ENCODE assay signal across 8 mouse cellular contexts in the genomic region with DNA sequence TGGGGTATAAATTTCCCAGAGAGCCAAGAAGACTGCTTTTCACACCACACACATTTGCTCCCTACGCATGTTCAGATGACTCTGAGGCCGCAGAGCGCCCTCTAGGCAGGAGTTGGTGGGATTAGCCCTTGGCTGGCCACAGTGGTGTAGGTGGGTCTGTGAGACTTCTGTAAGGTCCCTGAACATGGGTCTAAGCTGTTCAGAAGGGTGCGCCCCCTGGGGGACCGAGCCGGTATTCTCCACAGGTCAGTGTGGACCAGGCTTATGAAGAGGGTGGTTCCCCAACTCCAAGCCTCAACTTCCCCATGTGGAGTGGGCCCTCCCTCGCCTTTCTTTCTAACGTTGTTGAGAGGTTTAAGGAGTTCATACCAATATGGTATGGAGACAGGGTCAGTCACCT. TPM values are rescaled to one million over a fixed set of nuclear protein-coding genes. Genes with fewer than 3 reads are reported as not detected.
DNase-seq lines count a peak whose midpoint lies in the region; ATAC-seq and TF ChIP-seq lines count a peak whose summit lies in the region.

No protein-coding gene starts in this region.

- no peak overlapping the region for H3K4me2 ChIP-seq in midbrain, embryonic 14.5 days (ENCODE audit: low read length)
- H3K4me2 ChIP-seq in midbrain, embryonic 16.5 days (ENCODE audit: low read length): no peak overlapping the region

- H3K9me3 ChIP-seq in midbrain, embryonic 14.5 days (ENCODE audit: control insufficient read depth, low read length): no peaks in the 10 kb centered on the region
- H3K9me3 ChIP-seq in midbrain, embryonic 16.5 days (replicated peaks; ENCODE audit: control insufficient read depth, low read length, poor library complexity, severe bottlenecking): no peaks in the 10 kb centered on the region
- H3K9me3 ChIP-seq in embryonic facial prominence, embryonic 10.5 days: no peaks in the 10 kb centered on the region

- no peak for ATAC-seq in midbrain, embryonic 14.5 days (ENCODE audit: low FRiP score, low TSS enrichment)
- ATAC-seq in midbrain, embryonic 16.5 days: no peak

- H3K36me3 ChIP-seq in midbrain, embryonic 14.5 days (ENCODE audit: control insufficient read depth, insufficient read depth, low read length): no peaks in the 10 kb centered on the region
- H3K36me3 ChIP-seq in midbrain, embryonic 16.5 days (ENCODE audit: control insufficient read depth, insufficient read depth, low read length): no peaks in the 10 kb centered on the region
- H3K36me3 ChIP-seq in embryonic facial prominence, embryonic 10.5 days (replicated peaks): no peaks in the 10 kb centered on the region
- no peaks in the 10 kb centered on the region for H3K36me3 ChIP-seq in testis, adult 2 months (ENCODE audit: control insufficient read depth, insufficient read depth, low read length)

- 39% methylated on average over 8 of the region's 8 CpGs for WGBS in midbrain, embryonic 14.5 days
- 52% methylated on average over 8 of the region's 8 CpGs for WGBS in midbrain, embryonic 16.5 days
- 38% methylated on average over 8 of the region's 8 CpGs for WGBS in embryonic facial prominence, embryonic 10.5 days

- no peak for TF ChIP-seq POLR2A in testis, adult 2 months (IDR thresholded peaks at IDR 0.05; ENCODE audit: control insufficient read depth, low read depth, low read length)

- no peak overlapping the region for H3K4me3 ChIP-seq in midbrain, embryonic 14.5 days (replicated peaks; ENCODE audit: low read depth, low read length)
- H3K4me3 ChIP-seq in midbrain, embryonic 16.5 days (ENCODE audit: low read depth, low read length): no peak overlapping the region
- no peak overlapping the region for H3K4me3 ChIP-seq in embryonic facial prominence, embryonic 10.5 days
- H3K4me3 ChIP-seq in testis, adult 2 months (ENCODE audit: control insufficient read depth, low read depth, low read length): peak overlapping the region; percentile 21

- TF ChIP-seq CTCF in testis, adult 2 months (IDR thresholded peaks at IDR 0.05; ENCODE audit: control insufficient read depth, insufficient read depth, insufficient replicate concordance, low read depth, low read length): peak; percentile 57; the same call in 1 of the 2 replicates

- DNase-seq in cerebellum, adult 11 months: peak; percentile 3
- DNase-seq in cerebellum, adult 9-11 months: no peak
- peak; percentile 26 for DNase-seq in midbrain, embryonic 14.5 days
- peak; percentile 50 for DNase-seq in embryonic facial prominence, embryonic 10.5 days (ENCODE audit: low spot score)
- DNase-seq in kidney, postnatal 10 days: peak; percentile 72
- DNase-seq in lung, postnatal 4 days: peak; percentile 71 to 72

- H3K27ac ChIP-seq in midbrain, embryonic 14.5 days (replicated peaks; ENCODE audit: low read depth, low read length): no peak overlapping the region
- H3K27ac ChIP-seq in midbrain, embryonic 16.5 days (ENCODE audit: low read length): no peak overlapping the region
- H3K27ac ChIP-seq in embryonic facial prominence, embryonic 10.5 days (replicated peaks): no peak overlapping the region
- no peak overlapping the region for H3K27ac ChIP-seq in testis, adult 2 months (ENCODE audit: control insufficient read depth, insufficient read depth, low read depth, low read length)

- no peak overlapping the region for H3K9ac ChIP-seq in midbrain, embryonic 14.5 days (replicated peaks; ENCODE audit: low read length)
- no peak overlapping the region for H3K9ac ChIP-seq in midbrain, embryonic 16.5 days (ENCODE audit: low read depth, low read length)

- H3K4me1 ChIP-seq in midbrain, embryonic 14.5 days (ENCODE audit: control insufficient read depth, insufficient read depth, low read length): no peaks in the 10 kb centered on the region
- no peaks in the 10 kb centered on the region for H3K4me1 ChIP-seq in midbrain, embryonic 16.5 days (ENCODE audit: control insufficient read depth, insufficient read depth, low read length)
- H3K4me1 ChIP-seq in embryonic facial prominence, embryonic 10.5 days: peaks cover 7% of the 10 kb centered on the region; the same call in 1 of the 2 replicates
- peaks cover 3% of the 10 kb centered on the region for H3K4me1 ChIP-seq in testis, adult 2 months (ENCODE audit: control insufficient read depth, insufficient read depth, low read length)

- H3K27me3 ChIP-seq in midbrain, embryonic 14.5 days (ENCODE audit: control insufficient read depth, insufficient read depth, low read length): no peaks in the 10 kb centered on the region
- no peaks in the 10 kb centered on the region for H3K27me3 ChIP-seq in midbrain, embryonic 16.5 days (ENCODE audit: control insufficient read depth, insufficient read depth, low read depth, low read length)
- H3K27me3 ChIP-seq in embryonic facial prominence, embryonic 10.5 days (replicated peaks; ENCODE audit: low read depth, poor library complexity, severe bottlenecking): no peaks in the 10 kb centered on the region
- H3K27me3 ChIP-seq in testis, adult 2 months (ENCODE audit: control insufficient read depth, insufficient read depth, low read length): no peaks in the 10 kb centered on the region

RNA-seq across cellular contexts. Expression of gene Gna12, which starts 59.3 kb away (rescaled TPM):
- 21.6 and 22.5 TPM in 2 replicates for polyA plus RNA-seq in midbrain, embryonic 14.5 days (2014; fragmentation: Nextera tagmentation; extraction: Ambion mirVana)
- polyA plus RNA-seq in midbrain, embryonic 16.5 days (2015; fragmentation: Nextera tagmentation; extraction: Ambion mirVana): 9.3 and 11.0 TPM in 2 replicates
- polyA plus RNA-seq in embryonic facial prominence, embryonic 10.5 days (2016; fragmentation: Nextera tagmentation; extraction: Ambion mirVana): 11.4 and 14.1 TPM in 2 replicates
- polyA plus RNA-seq in testis, adult 2 months (2012; rRNA removed): 36.2 and 37.4 TPM in 2 replicates
